Mouse (Mus musculus) heart, embryonic 11.5 days (tissue): ENCODE data around the gene Golm1. TPM values are rescaled to one million over a fixed set of nuclear protein-coding genes. Genes with fewer than 3 reads are reported as not detected.
A peak's percentile ranks its signal among the peaks of the same experiment; 100 is the strongest.

Experiments used
- ATAC-seq: fragments of 200-750 bp; cut with Nextera tagmentation; replicated peaks from 2 replicates; pipeline ENCODE4 v1.8.0; 2017; ENCODE audit warnings: moderate library complexity; ENCODE audit not compliant: insufficient number of reproducible peaks, low FRiP score, low TSS enrichment
- H3K27ac ChIP-seq: fragments of 300-500 bp; sonication (generic); 2 replicates; pipeline ENCODE4 v1.5.1; 2014; ENCODE audit warnings: mild to moderate bottlenecking, low read depth, low read length
- H3K27me3 ChIP-seq: fragments of 300-500 bp; sonication (generic); 2 replicates; pipeline ENCODE4 v1.6.1; 2014; ENCODE audit warnings: mild to moderate bottlenecking, low read length, mixed read lengths; ENCODE audit not compliant: control insufficient read depth, insufficient read depth
- H3K36me3 ChIP-seq: fragments of 300-500 bp; sonication (generic); 2 replicates; pipeline ENCODE4 v1.6.1; 2014; ENCODE audit warnings: mild to moderate bottlenecking, low read length, moderate library complexity, mixed read lengths; ENCODE audit not compliant: control insufficient read depth, insufficient read depth
- H3K4me1 ChIP-seq: fragments of 300-500 bp; sonication (generic); 2 replicates; pipeline ENCODE4 v1.6.1; 2014; ENCODE audit warnings: low read length; ENCODE audit not compliant: control insufficient read depth, insufficient read depth
- H3K4me2 ChIP-seq: fragments of 300-500 bp; sonication (generic); 2 replicates; pipeline ENCODE4 v1.6.1; 2014; ENCODE audit warnings: mild to moderate bottlenecking, moderate library complexity
- H3K4me3 ChIP-seq: fragments of 300-500 bp; sonication (generic); 2 replicates; pipeline ENCODE4 v1.5.1; 2014; ENCODE audit warnings: low read depth, low read length
- H3K9ac ChIP-seq: fragments of 300-500 bp; sonication (generic); 2 replicates; pipeline ENCODE4 v1.6.1; 2014; ENCODE audit warnings: mild to moderate bottlenecking, low read depth, low read length, moderate library complexity
- H3K9me3 ChIP-seq: fragments of 300-500 bp; sonication (generic); replicated peaks from 2 replicates; pipeline ENCODE4 v1.6.1; 2016; ENCODE audit warnings: low read length; ENCODE audit not compliant: control insufficient read depth
- WGBS: fragments of 180-500 bp; shearing (Covaris S2); extraction: QIAGEN DNeasy Blood & Tissue Kit; methylation state at CpG from one replicate; pipeline ENCODE4 v1.1.7; 2014; ENCODE audit not compliant: insufficient replicate concordance; 5-methylcytosine and 5-hydroxymethylcytosine counted together
- polyA plus RNA-seq: library from polyadenylated mRNA; unstranded; fragments of >200 nt; fragmentation: Nextera tagmentation; extraction: Ambion mirVana; gene quantifications from 2 replicates; pipeline ENCODE4 v1.2.1, GENCODE M21; 2014

The Golm1 gene
- polyA plus RNA-seq, 1 experiment from 2014 or later: 64.8 TPM

GRCm38 (mm10) chr13:59673597-59673996 lies 2.0 kb downstream of the Golm1 start:
- H3K4me2 ChIP-seq: peak overlapping the region; percentile 32; the same call in 1 of the 2 replicates
- no peak overlapping the region for H3K9ac ChIP-seq
- no peaks in the 10 kb centered on the region for H3K9me3 ChIP-seq
- peaks cover 6% of the 10 kb centered on the region for H3K4me1 ChIP-seq
- WGBS: 72% methylated on average over 7 of the region's 7 CpGs
- no peak for ATAC-seq
- no peaks in the 10 kb centered on the region; the same call in 1 of the 2 replicates for H3K36me3 ChIP-seq
- H3K4me3 ChIP-seq: no peak overlapping the region
- no peaks in the 10 kb centered on the region for H3K27me3 ChIP-seq
- no peak overlapping the region for H3K27ac ChIP-seq

GRCm38 (mm10) chr13:59672248-59672647 lies 3.4 kb downstream of the Golm1 start:
- Histone ChIP-seq H3K27me3 (no peaks in the 10 kb centered on the region), H3K9me3 (no peaks in the 10 kb centered on the region), H3K9ac (no peak overlapping the region), H3K4me3 (no peak overlapping the region), H3K4me1 (peaks cover 8% of the 10 kb centered on the region), H3K27ac (no peak overlapping the region), H3K36me3 (no peaks in the 10 kb centered on the region; the same call in 1 of the 2 replicates), H3K4me2 (no peak overlapping the region)
- 68% methylated on average over 6 of the region's 6 CpGs for WGBS
- no peak for ATAC-seq

GRCm38 (mm10) chr13:59671521-59671920 lies 4.1 kb downstream of the Golm1 start:
- 78% methylated on average over 2 of the region's 2 CpGs for WGBS
- Histone ChIP-seq H3K9me3 (no peaks in the 10 kb centered on the region), H3K4me2 (no peak overlapping the region), H3K4me3 (no peak overlapping the region), H3K4me1 (peaks cover 8% of the 10 kb centered on the region), H3K9ac (no peak overlapping the region), H3K27me3 (no peaks in the 10 kb centered on the region), H3K36me3 (no peaks in the 10 kb centered on the region; the same call in 1 of the 2 replicates), H3K27ac (no peak overlapping the region)
- no peak for ATAC-seq

GRCm38 (mm10) chr13:59669946-59670345 lies 5.7 kb downstream of the Golm1 start:
- no peak for ATAC-seq
- 92% methylated on average over 10 of the region's 10 CpGs for WGBS
- Histone ChIP-seq H3K9ac (no peak overlapping the region), H3K4me2 (no peak overlapping the region), H3K36me3 (no peaks in the 10 kb centered on the region; the same call in 1 of the 2 replicates), H3K4me3 (no peak overlapping the region), H3K9me3 (no peaks in the 10 kb centered on the region), H3K4me1 (peaks cover 8% of the 10 kb centered on the region), H3K27me3 (no peaks in the 10 kb centered on the region), H3K27ac (no peak overlapping the region)

GRCm38 (mm10) chr13:59668501-59669093 lies 7.0 kb downstream of the Golm1 start:
- ATAC-seq: peak; percentile 87

GRCm38 (mm10) chr13:59667763-59668162 lies 7.8 kb downstream of the Golm1 start:
- WGBS: 82% methylated on average over 5 of the region's 5 CpGs
- no peak for ATAC-seq

More at GRCm38 (mm10) chr13:59668501-59669093, 7.0 kb downstream of the Golm1 start:
- Histone ChIP-seq H3K9ac (no peak overlapping the region), H3K36me3 (peaks cover 3% of the 10 kb centered on the region; the same call in 1 of the 2 replicates), H3K4me2 (peak overlapping the region; percentile 27), H3K4me1 (peaks cover 6% of the 10 kb centered on the region), H3K27me3 (no peaks in the 10 kb centered on the region), H3K9me3 (no peaks in the 10 kb centered on the region), H3K4me3 (no peak overlapping the region), H3K27ac (peak overlapping the region; percentile 24; the same call in 1 of the 2 replicates)
- WGBS: 38% methylated on average over 11 of the region's 11 CpGs

GRCm38 (mm10) chr13:59663939-59664712 lies 11.5 kb downstream of the Golm1 start:
- 90% methylated on average over 19 of the region's 19 CpGs for WGBS
- H3K27ac ChIP-seq: no peak overlapping the region
- no peaks in the 10 kb centered on the region for H3K9me3 ChIP-seq
- H3K4me2 ChIP-seq: no peak overlapping the region
- no peaks in the 10 kb centered on the region for H3K27me3 ChIP-seq
- H3K9ac ChIP-seq: no peak overlapping the region
- no peak overlapping the region for H3K4me3 ChIP-seq
- ATAC-seq: no peak
- H3K4me1 ChIP-seq: peaks cover 4% of the 10 kb centered on the region; the same call in 1 of the 2 replicates
- H3K36me3 ChIP-seq: peaks cover 11% of the 10 kb centered on the region

More at GRCm38 (mm10) chr13:59667763-59668162, 7.8 kb downstream of the Golm1 start:
- H3K4me3 ChIP-seq: no peak overlapping the region
- no peak overlapping the region for H3K9ac ChIP-seq
- no peak overlapping the region for H3K4me2 ChIP-seq
- H3K4me1 ChIP-seq: peaks cover 4% of the 10 kb centered on the region; the same call in 1 of the 2 replicates
- peaks cover 6% of the 10 kb centered on the region; the same call in 1 of the 2 replicates for H3K36me3 ChIP-seq
- H3K27me3 ChIP-seq: no peaks in the 10 kb centered on the region
- no peak overlapping the region for H3K27ac ChIP-seq
- no peaks in the 10 kb centered on the region for H3K9me3 ChIP-seq

- Histone ChIP-seq H3K27ac (no peak overlapping the region), H3K9me3 (no peaks in the 10 kb centered on the region), H3K4me3 (no peak overlapping the region), H3K4me1 (no peaks in the 10 kb centered on the region; the same call in 1 of the 2 replicates), H3K36me3 (peaks cover 18% of the 10 kb centered on the region), H3K4me2 (no peak overlapping the region), H3K27me3 (no peaks in the 10 kb centered on the region), H3K9ac (no peak overlapping the region)
- ATAC-seq: no peak
- 93% methylated on average over 12 of the region's 12 CpGs for WGBS
Observed at GRCm38 (mm10) chr13:59661966-59662365, 13.6 kb downstream of the Golm1 start.
